Mouse (Mus musculus) kidney, adult 9 months (tissue): ENCODE measurements around the gene Cacna1e.

Experiments
- DNase-seq: peaks from one replicate; pipeline ENCODE4 v3.0.0; 2022

The Cacna1e gene

DNA sequence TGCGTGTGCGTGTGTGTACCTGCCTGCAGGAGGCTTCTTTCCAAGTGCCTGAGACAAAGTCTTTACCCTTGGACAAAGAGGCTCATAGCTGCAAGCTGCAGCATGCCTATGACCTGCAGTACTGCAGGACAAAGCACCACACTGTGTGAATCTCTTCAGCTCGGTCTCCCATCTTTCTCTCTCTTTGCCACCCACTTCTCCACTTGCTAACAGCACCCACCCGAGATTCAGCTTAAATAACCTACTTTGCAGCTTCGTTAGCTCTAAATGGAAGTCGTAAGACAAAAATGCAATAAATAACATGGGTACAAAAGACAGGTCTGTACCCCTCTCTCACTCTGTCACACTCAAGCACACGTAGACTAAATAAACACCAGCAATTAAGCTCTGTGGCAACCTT, 268.5 kb downstream of the Cacna1e start:
- no peak for DNase-seq

DNA sequence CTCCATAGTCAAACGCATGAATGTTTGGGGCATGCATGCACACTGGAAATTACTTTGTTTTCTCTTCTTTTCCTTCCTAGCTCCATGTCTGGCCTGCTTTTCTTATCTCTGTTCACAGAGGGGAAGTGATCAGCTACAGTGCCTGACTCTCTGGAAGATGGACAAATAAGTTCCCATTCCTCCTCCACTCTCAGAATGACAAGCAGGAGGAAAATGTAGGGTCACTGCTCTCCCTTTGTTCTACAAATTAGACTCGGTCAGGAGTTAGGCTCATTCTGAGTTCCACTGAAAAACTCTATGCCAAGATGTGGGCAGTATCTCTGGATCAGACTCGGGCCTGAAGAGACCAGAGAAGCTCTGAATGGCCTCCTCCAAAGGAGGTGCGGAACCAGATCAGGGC, 275.8 kb downstream of the Cacna1e start:
- no peak for DNase-seq

DNA sequence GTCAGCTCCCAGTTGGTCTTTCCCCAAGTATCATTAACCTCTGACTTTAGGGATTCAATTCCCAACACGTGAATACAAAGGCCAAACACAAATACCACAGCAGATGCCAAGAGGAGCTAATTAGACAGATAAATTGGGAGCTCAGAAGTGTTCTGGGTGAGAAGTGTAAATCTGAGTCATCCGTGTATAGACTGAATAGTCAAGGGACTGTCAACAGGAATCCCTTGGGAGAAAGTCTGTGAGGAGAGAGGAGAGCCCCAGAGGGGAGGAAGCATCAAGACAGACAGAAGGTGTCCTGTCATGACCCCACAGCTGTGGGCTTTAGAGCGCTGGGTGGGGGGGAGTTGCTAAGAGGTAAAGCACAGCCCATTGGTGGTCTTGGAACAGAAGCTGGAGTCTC, 276.9 kb downstream of the Cacna1e start:
- DNase-seq = no peak

DNA sequence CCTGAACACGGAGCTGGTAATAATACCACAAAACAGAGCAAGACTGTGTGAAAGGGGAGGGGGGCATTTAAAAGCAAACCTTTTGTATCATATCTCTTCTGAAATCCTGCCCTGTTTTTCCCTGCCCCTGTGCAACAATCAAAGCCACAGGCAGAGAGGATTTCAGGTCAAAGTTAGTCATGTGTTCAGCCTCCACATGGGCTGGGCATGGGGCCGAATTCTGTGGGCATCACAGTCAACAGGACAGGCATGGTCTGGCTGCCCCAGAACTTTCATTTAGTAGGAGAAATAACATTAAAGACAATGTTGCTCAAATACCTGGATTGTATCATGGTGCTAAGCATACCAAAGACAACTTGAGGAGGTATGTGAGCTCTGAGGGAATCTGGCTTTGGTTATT, 278.7 kb downstream of the Cacna1e start:
- DNase-seq = no peak

DNA sequence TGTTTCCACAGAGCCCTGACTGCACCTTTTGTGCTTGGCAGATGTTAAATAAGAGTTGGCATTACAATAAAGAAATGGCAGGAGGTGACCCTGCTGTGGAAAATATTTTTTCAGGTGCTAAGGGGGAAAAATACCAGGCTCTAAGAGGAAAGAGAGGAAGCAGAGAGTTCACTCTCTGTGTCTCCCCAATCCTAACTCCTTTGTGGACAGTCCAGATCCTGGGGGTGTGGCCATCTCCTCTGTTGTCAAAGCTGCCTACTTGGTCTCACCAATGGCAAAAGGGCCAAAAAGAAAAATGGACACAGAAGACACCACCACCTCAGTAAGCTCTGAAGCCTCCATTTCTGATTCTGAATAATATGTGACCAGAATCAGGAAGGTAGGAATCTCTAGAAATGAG, 280.5 kb downstream of the Cacna1e start:
- DNase-seq = no peak

DNA sequence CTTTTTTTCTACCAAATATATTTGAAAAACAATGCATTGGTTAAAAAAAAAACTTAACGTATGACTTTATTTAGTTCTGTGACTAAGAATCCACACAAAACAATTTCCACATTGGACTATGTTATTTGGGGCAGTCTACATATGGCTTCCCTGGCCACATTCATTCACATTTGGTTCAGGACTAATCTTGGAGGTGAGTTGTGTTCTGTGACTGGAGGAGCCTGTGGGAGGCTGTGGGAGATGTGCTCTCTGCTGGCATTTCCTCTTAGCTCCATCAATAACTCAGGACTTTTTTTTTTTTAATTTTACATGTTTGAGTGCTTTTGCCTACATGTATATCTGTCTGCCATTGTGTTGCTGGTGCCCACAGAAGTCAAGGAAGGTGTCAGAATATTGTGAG, 281.8 kb downstream of the Cacna1e start:
- DNase-seq = no peak

DNA sequence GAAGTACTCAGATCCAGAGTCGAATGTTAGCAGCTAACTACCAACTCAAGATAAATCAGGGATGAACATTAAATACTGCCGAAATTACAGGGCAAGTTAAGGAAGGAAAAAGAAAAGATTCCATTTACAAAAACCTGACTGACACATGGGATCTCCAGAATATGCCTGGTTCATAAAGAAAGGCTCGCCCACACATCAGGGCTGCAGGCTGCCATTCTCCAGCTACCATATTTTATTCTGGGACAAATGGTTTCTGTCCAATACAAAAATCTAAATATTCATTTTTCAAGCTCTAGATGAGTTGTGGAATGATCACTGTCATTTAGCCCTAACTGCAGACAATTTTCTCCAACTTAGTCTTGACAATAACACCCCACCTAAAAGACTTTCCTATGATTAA, 301.8 kb downstream of the Cacna1e start:
- DNase-seq = no peak

DNA sequence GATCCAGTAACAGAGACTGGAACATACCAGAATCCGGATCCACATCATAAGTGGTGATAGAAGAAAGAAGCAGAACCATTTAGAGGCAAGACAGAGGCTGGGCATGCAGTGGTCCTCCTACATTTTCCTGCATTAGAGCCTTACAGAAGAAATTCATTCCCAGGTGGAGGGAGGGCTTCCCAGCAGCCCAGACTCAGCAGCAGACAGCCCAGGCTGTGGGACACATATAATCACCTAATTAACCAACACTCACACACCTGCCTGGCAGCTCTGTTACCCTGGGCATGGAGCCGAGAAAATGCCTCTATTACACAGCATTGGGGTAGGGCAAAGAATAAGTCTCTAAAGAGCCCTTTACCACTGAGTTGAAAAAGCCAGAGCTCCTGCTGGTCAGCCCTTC, 304.4 kb downstream of the Cacna1e start:
- DNase-seq = no peak

DNA sequence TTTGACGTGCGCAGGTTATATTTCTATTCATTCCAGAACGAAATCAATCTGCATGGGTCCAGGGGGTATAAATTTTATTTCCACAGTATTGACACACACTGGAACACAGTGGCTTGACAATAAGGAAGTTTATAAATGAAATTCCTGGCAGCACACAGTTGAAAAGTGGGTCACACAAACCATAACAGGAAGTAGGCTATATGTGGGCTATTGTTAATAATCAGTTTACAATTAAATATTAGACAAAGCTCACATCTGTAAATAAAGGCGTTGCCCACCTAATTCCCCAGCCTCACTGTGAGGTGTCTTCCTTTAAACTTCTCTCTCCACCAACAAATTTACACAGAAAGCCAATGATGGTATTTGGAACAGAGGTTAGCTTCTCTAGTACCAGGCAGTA, 305.6 kb downstream of the Cacna1e start:
- no peak for DNase-seq

DNA sequence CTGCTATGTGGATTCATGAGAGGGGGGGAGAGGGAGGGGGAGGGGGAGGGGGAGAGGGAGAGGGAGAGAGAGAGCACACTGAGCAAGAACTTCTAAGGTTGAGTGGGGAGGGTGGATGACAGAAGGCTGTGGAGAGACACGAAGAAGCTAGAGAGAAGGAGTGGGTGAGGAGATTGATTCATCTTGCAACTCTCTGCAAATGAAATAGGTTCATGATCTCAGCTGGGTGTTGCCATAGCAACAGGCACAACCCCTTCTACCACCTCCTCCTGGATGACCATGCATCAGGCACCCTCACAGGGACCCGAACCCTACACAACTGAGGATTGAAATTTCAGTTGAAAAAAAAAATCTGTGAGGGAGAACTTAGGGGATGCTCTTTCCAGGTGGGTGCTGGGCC, 307.9 kb downstream of the Cacna1e start:
- no peak for DNase-seq

DNA sequence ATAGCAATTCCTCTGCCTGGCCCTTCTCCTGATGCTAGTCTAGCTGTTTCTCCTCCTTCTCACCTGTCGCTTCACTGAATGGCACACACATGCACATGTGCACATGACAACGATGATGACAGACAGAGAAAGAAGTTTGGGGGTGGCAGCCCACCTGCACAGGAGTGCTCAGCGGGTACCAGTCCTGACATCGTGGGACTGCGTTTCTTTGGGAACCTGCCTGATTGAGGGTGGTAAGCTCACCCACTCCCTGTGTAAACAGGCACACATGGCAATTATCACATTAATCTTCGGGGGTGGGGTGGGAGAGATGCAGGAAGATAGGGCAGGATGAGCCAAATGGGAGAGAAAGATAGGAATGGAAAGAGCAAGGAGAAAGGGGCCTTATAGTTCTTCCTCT, 318.3 kb downstream of the Cacna1e start:
- no peak for DNase-seq

DNA sequence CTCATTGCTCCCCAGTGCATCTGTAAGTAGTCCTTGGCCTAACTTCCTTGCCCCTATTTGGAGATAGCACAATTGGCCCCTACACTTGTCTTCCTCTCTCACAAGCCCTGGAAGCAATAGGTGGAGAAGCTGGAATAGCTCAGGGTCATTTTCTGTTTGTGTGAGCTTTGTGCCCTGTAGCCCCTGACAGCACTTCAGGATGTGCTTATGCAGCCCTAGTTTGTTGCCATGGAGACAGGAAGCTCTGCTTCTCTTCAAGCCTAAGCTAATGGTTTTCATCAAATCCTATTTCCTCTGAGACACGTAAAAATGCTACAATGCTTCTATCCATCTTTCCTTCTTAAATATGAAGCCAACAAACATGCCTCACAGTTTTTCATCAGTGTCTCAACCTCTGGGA, 328.5 kb downstream of the Cacna1e start:
- DNase-seq = no peak

DNA sequence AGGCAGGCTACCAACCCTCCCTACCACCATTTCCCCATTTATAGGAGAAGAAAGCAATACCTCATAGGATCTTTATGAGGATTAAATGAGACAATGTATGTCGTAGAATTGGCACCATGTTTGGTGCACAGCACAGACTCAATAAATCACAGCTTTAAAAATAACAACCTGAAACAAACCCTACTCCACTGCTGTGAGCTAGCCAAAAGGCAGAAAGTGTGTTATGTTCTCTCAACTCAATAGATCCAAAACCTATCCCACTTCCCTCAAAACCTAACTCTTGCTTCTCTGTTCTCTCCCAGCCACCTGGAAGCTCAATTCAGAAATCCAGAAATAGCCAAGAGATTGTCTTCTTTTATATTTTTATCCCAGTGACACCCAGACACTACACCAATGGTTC, 331.2 kb downstream of the Cacna1e start:
- no peak for DNase-seq

DNA sequence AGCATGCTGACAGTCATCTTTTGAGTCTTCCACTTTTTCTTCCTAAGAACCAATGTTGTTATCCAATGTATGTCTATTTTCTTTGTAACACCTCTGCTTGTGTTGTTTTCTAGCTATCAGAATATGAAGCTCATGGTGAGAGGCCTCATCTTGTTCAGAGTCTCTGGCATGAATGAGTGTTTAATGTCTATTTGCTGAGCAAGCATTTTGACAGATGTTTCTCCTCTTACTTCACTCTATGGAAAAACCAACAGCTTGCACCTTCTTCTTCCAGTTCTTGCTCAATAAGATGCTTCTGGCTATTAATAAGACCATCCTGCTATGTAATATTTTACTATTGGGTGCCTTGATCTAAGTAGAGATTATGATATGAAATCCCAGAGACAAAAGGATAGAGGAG, 346.9 kb downstream of the Cacna1e start:
- no peak for DNase-seq

DNA sequence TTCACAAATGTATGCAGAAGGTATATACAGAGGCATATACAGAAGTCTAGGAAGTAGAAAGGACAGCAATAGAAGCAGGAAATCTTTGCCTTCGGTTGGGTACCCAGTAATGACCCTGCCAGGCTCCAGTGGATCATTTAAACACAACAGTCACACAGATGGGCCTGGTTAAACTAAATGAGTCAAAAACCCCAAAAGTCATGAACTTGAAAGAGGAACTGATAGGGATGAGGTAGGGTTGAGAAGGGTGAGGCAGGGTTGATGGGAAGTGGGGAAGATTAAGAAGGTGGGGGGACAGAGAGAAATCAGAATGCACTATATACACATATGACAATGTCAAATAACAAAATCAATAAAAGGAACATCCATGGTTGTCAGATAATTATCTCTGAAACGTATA, 347.5 kb downstream of the Cacna1e start:
- DNase-seq = no peak

DNA sequence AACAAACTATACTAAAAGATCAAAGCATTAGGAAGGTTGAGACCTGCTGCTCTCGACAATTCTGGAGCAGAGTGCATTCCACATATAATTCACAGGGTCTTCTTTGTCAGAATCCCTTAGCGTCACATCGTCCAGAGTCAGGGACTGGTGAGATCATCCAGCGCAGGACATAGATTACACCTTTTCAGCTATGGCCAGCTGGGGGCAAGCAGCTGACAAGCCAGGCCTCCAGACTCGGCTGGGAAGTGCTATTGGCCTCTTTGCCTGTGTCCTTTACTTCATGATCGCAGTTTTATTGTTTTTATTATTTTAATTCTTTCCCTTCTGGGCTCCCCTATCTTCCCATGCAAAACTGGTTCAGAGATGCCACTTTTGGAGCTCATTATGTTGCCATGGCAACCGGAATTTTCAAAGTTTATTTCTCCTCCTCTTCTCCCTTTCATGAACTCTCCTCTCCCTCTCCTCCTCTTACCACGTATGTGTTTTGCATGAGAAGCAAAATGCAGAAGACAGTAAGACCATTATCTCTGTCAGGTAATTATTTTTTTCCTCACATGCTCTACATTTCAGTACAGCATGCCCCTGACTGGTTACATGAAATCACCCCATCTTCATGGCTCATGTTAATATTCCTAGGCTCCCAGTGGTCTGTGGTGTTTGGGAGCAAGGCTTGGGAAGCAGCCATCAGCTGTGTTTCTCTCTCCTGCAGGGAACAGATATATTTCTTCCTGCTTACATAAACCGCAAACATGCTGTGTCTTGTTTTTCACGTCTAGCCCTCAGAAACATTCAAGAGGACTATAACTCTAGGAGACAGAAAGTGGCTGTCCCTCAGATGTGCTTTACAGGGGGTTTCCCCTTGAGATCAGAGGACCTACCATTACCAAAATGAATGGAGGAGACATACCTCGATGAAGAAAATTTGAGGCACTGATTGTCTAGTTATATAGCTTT, 351.0 kb downstream of the Cacna1e start:
- DNase-seq = no peak

DNA sequence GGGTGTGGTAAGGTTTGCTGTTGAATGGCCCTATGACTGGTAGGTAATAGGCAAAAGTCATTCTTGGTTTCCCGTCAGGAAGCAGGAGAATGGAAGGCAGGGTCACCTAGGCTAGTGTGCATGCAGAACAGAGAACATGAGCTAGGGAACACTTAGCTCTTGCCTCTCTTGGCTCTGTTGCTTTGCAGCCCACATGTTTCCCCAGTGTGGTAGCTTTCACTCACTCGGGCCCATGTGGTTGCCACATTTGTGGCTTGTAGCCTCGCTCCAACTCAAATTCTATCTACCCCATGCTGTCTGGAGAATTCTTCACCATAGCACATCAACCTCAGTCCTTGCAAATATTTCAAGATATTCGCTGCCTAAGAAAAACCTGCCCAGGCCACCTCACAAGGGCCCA, 354.6 kb downstream of the Cacna1e start:
- DNase-seq = no peak

DNA sequence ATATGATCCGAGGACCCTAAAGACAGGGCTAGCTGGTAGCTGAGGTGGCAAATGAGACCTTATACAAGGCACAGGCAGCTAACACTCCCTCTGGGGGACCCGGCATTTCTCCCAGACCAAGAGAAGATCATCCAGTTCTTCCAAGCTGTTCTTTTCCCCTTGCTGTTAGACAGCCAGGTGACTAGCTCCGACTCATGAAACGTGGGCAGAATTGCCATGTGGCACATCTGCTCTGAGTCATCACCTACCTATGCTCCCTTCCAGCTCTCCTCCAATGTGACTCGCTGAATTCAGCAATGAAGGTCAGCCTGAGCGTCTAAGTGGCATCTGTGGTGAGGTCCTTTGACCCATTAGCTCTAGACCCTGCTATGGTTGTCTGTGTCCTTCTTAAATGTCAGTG, 355.5 kb downstream of the Cacna1e start:
- DNase-seq = no peak

DNA sequence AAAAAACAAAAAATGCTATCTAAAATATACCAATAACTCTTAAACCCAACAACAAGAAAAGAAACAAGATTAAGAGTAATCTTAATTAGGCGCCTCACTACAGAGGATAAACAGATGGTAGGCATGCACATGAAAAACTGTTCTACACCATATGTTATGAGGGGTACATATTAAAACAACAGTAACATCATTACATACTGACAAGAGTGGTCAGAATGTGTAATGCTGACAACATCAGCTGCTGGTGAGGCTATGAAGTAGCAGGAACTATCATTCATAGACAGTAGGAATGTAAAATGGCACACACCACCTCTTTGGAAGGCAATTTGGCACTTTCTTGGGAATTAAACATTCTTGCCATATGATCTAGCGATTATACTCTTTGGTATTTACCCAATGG, 363.6 kb downstream of the Cacna1e start:
- DNase-seq = no peak

DNA sequence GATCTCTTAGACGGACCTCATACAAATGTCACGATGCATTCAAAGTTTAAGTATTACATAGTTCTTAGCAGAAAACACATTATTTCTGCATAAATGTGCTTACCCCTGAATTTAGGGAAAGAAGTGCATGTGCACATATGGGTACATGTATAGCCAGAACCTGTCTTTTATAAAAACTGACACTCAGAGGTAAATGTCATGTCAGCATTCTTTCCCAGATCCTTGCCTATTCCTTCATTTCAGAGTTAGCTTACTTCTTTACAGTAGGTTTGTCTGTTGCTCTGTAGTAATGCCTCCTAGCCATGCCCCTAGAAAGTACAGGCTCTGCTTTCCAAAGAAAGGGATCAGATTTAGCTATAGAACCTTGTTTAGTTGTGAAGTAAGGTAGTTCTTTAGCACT, 369.0 kb downstream of the Cacna1e start:
- DNase-seq = no peak

DNA sequence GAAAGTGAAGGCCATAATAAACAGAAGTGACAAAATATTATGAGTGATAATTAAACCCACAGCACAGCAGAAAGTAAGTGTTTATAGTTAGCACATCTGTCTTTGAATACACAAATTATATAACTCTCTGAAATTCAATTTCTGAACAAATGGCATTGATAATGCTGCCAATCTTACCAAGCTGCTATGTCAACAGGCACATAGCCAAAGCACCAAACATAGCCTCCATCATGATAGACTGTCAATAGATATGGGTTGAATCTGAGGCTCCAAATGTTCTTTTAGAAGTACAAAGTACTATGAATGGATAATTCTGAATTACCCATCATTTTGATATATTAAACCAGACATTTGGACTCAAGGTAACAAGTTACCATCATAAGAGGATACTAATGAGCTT, 372.6 kb downstream of the Cacna1e start:
- DNase-seq = no peak

DNA sequence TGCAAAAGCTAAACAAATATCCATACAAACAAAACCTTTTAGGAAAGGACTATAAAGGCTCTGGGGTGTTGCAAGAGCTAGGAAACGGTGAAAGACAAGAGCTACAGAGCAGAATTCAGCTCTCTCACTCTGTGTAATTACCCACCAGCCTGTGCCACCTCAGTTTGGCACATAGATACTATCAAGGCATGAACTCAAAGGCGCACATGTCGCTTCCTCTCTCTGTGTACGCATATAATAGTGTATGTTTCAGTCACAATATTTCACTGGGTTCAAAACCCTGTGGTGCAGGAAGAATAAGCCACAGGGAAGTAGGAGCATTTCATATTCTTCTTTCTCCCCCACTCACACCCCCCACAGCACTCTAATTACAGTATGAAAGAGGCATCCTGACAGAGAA, 380.3 kb downstream of the Cacna1e start:
- no peak for DNase-seq

DNA sequence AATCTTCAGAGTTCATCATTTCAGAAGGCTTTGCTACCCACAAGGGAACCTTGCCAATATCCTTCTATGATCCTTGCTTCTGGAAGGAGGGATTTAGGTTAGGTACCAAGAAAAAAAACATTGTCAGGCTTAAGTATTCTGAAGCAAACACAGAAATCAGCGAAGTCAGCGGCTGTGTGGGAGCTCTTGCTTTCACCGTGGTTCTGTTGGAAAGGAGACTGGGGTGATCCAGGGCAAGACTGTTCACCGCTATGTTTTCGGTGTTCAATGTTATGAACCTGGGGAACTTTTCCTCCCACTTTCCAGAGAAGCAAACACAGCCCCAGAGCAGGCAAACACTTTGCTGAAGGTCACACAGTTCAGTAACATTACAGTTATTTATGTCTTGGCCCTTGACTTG, 383.4 kb downstream of the Cacna1e start:
- DNase-seq = no peak

DNA sequence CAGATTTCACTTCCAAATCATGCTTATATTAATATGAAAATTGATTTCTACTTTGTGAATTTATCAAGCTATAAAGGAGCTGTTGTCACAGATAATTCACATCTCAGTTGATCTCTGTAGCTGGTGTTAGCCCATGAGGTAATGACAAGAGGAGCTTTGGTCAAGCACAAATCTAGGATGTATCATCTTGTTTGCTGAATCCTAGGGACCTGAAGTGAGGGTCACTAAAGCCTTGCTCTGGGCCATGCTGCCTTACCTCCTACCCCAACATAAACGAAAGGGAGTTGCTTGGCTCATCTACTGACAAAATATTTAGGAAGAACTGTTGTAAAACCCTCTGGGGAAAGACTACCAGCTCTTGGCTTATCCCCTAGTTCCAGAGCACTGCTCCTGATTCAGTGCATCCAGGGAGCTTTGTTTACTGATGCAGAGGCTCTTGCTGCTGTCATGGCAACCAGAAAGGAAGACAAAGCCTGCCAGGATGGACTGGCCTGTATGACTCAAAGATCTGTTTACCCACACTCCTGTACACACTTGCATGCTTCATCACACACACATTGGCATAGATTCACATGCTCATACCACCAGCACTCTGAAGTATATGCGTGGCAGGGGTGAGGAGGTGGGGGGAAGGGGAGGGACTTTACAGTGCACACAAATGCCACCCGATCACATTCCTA, 384.0 kb downstream of the Cacna1e start:
- DNase-seq = no peak

DNA sequence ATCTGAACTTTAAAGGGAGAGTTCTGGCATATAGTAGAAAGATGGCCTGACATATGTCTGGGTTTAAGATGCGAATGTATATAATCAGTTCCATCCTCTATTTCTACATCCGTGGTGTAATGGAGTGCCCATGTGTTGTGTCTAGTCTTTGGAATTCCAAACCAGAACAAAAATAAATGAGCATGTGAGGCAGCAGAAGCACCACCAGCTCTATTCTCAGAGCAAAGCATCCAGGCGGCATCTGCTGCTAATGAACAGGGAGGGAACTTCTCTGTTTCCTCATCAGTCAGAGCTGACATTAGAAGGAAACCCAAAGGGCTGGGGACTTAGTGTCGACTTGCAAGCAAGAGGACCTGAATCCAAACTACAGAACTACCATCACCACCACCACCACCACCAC, 385.5 kb downstream of the Cacna1e start:
- no peak for DNase-seq
